Mouse (Mus musculus) Muller cell, postnatal 12 days (primary cell): ENCODE measurements around the gene Klhl11.

Experiments
- DNase-seq: peaks from one replicate; pipeline ENCODE4 v3.0.0-alpha.2; 2015; ENCODE audit errors: inconsistent ontology term

Klhl11 gene

DNA sequence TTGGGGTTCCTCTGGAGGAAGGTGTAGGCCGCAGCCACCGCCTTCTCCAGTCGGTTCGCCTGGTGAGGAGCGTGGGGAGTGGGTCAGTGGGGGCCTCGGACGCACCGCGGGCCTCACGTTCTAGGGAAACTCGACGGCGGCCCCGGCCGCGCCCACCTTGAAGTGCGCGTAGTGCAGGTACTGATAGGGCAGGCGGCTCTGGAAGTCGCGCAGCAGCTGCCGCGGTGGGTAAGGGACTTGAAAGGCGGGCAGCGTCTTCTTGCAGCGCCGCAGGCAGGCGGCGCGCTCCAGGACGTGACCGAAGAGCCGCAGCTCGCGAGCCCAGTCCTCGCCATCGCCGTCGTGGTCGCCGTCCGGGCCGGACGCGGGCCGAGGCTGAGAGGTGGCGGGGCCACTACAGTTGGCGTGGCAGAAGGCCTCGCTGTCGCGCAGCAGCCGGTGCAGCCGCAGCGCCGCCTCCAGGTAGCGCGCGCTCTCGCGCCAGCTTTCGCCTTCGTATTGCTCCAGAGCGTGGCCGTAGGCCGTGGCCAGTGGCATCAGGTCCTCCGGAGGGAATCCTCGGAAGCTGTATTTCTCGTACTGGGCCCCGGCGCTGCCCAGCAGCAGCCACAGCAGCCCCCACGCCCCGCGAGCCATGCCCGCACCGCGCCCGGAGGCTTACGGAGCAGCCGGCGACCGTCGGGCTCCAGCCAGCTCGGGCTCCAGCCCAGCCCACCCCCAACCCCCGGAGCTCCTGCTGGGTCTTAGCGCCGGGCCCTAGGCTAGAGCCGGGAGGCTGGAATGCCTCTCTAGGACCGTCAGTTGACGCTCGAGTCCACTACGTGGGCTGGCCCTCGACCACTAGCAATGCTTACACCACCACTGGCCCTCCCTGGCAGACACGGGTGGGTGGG, 58.3 kb downstream of the Klhl11 start, which contains the start of gene P3h4:
Gene P3h4, minus strand, starts transcription at position 816 of the 893 bp plus-strand sequence.
- peak; percentile 94 for DNase-seq

DNA sequence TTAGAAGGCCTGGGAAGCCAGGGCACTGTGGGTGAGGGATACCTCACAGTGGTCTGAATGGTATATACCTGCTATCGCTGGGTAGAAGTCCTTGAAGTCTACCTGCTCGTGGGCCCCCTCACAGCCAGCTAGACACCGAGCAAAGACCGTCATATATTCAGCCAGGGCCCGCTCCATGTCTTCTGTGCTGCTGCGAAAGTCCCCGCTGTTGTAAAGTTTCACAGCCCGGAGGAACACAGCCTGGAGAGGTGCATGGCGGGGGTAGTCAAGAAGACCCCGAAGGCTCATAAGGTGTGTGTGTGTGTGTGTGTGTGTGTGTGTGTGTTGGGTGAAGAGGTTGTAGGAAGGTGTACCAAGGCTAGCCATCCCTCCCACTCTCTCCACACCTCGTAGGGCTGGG, 59.0 kb downstream of the Klhl11 start:
- no peak for DNase-seq
